In genomic region chr9:87708151-87708550, GRCm38 (mm10) we compare ENCODE assay signal across 8 mouse cellular contexts. TPM values are rescaled to one million over a fixed set of nuclear protein-coding genes. Genes with fewer than 3 reads are reported as not detected.
A peak's percentile ranks its signal among the peaks of the same experiment; 100 is the strongest.
DNase-seq lines count a peak whose midpoint lies in the region; ATAC-seq and TF ChIP-seq lines count a peak whose summit lies in the region.

No protein-coding gene starts in this region.

- no peak overlapping the region for H3K4me3 ChIP-seq in forebrain, embryonic 16.5 days (replicated peaks; ENCODE audit: low read length)
- H3K4me3 ChIP-seq in kidney, postnatal 0 days (replicated peaks; ENCODE audit: low read depth, low read length): no peak overlapping the region

- intact Hi-C loops in heart, postnatal 25 days (cut with DNase I): loop anchor here (1.0 to 5.0 kb wide), 3 partner anchors 34 to 511 kb away; no protein-coding TSS in a partner anchor

- H3K4me1 ChIP-seq in forebrain, embryonic 16.5 days (replicated peaks; ENCODE audit: control insufficient read depth, insufficient read depth, low read length): no peaks in the 10 kb centered on the region
- H3K4me1 ChIP-seq in kidney, postnatal 0 days (replicated peaks; ENCODE audit: insufficient read depth, low read length): no peaks in the 10 kb centered on the region

- ATAC-seq in forebrain, embryonic 16.5 days: 0 out of 2 replicates have a peak, but pooled peaks have one; percentile 36
- ATAC-seq in kidney, postnatal 0 days (replicated peaks; ENCODE audit: low FRiP score, low read depth): no peak

- H3K4me2 ChIP-seq in forebrain, embryonic 16.5 days (ENCODE audit: low read length): no peak overlapping the region
- no peak overlapping the region for H3K4me2 ChIP-seq in kidney, postnatal 0 days (ENCODE audit: low read length)

- no peak overlapping the region for H3K9ac ChIP-seq in forebrain, embryonic 16.5 days (replicated peaks; ENCODE audit: low read depth, low read length)
- no peak overlapping the region for H3K9ac ChIP-seq in kidney, postnatal 0 days (ENCODE audit: low read depth, low read length)

- TF ChIP-seq CTCF in kidney, postnatal 0 days (IDR thresholded peaks at IDR 0.05; ENCODE audit: low read depth): peak; percentile 72

- H3K9me3 ChIP-seq in forebrain, embryonic 16.5 days (ENCODE audit: control insufficient read depth, low read length): no peaks in the 10 kb centered on the region
- no peaks in the 10 kb centered on the region for H3K9me3 ChIP-seq in kidney, postnatal 0 days (replicated peaks; ENCODE audit: low read length)

- no peak overlapping the region for H3K27ac ChIP-seq in forebrain, embryonic 16.5 days (ENCODE audit: low read length)
- H3K27ac ChIP-seq in kidney, postnatal 0 days: no peak overlapping the region

- H3K27me3 ChIP-seq in forebrain, embryonic 16.5 days (replicated peaks; ENCODE audit: control insufficient read depth, insufficient read depth, low read length): no peaks in the 10 kb centered on the region
- H3K27me3 ChIP-seq in kidney, postnatal 0 days (ENCODE audit: insufficient read depth, low read length): no peaks in the 10 kb centered on the region

- no peaks in the 10 kb centered on the region for H3K36me3 ChIP-seq in forebrain, embryonic 16.5 days (ENCODE audit: control insufficient read depth, insufficient read depth)
- H3K36me3 ChIP-seq in kidney, postnatal 0 days (ENCODE audit: insufficient read depth, low read length): no peaks in the 10 kb centered on the region

- peak; percentile 91 for DNase-seq in heart, adult 11 months
- no peak for DNase-seq in heart, postnatal 25 days (ENCODE audit: low spot score)
- DNase-seq in A20 (ENCODE audit: low read depth, low spot score): peak; percentile 2
- DNase-seq in adrenal gland, postnatal 36 days: peak; percentile 73 to 79
- DNase-seq in kidney, postnatal 0 days (ENCODE audit: low spot score): peak; percentile 34
- DNase-seq in lung, postnatal 10 days: peak; percentile 63
- DNase-seq in thymus, postnatal 4 days: peak; percentile 68

RNA-seq across cellular contexts. Expression of gene Tbx18, which starts 22.9 kb away (rescaled TPM):
- 1 to 10 TPM; 4.4 to 6.1 TPM for total RNA-seq in heart, postnatal 25 days (2021)
- total RNA-seq in adrenal gland, postnatal 36 days (2021): 1 to 10 TPM in 1 of 2 experiments, under 1 TPM in 1; 0.82 to 1.1 TPM
- polyA plus RNA-seq in forebrain, embryonic 16.5 days (2015; fragmentation: Nextera tagmentation; extraction: Ambion mirVana): 2.1 and 2.2 TPM in 2 replicates
- polyA plus RNA-seq in kidney, postnatal 0 days (2015; fragmentation: Nextera tagmentation; extraction: Ambion mirVana): 0.84 and 0.89 TPM in 2 replicates
